Mouse (Mus musculus): ENCODE results near the gene Dclk1. TPM values are rescaled to one million over a fixed set of nuclear protein-coding genes. Genes with fewer than 3 reads are reported as not detected.

The Dclk1 gene
- total RNA-seq (2023), result not detected

DNA sequence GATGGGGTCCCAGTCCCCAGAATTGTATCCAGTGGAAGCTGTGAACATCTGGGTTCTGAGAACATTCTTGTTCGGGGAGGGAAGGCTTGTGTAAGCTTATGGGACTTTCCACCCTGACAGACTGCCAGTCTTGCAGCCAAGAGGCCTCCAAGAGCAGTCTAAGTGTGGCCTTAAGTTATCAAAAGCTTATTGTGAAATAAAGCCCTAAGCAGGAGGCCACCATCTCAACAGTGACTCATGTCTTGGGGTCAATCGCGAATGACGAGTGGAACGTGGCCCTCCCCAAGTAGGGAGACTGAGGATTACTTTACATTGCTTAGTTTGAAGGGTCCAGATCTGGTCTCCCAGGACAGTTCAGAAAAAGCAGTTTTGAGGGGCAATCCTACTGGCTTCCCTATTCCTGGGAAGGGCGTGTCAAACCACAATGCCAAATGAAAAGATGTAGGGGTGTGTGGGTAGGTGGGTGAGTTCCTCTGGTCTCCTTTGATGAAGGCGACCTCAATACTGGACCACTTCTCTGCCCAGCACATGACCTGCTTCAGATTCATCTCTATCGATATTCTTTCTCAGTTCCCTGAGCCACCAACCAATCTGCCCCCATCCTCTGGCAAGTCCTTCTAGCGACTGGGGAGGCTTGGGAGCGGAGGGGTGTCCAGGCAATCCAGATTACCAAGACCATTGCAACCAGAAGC, at the start of gene Dclk1:
Dclk1 (plus strand) TSS at position 635 of the 692 bp plus-strand sequence.

GRCm38 (mm10) chr3:55472110-55472509, 229.9 kb downstream of the Dclk1 start, which contains the start of gene Gm21954:
TSS of gene Gm21954 (minus strand) at chr3:55472210.

Other genes starting within 250 kb of the Dclk1 start
- not detected for gene Ccna1, start 186.9 kb upstream of the Dclk1 start, total RNA-seq (2023)
- 10 to 100 TPM; 15.4 to 15.9 TPM for gene Spg20, start 130.3 kb upstream of the Dclk1 start, total RNA-seq (2023)
- gene Ccdc169, start 105.0 kb upstream of the Dclk1 start, total RNA-seq (2023), result not detected
- not detected for gene Sohlh2, start 60.3 kb upstream of the Dclk1 start, total RNA-seq (2023)
- gene Gm21954, start 229.8 kb downstream of the Dclk1 start, total RNA-seq (2023), result not detected

Measured in B cell, adult 67 days (primary cell).